Mouse (Mus musculus) frontal cortex, adult (tissue): ENCODE results near the gene Mr1.
"Not testable (repeated sequence)": the region's sequence is repeated elsewhere in the genome, so short reads cannot be mapped to it uniquely, and the experiment has no call there.

Source experiments
- ATAC-seq: cut with Nextera tagmentation; 2 replicates; pipeline ENCODE4 v1.9.2; 2017; ENCODE audit warnings: mild to moderate bottlenecking, moderate library complexity, mixed read lengths; ENCODE audit not compliant: low TSS enrichment

Gene Mr1

DNA sequence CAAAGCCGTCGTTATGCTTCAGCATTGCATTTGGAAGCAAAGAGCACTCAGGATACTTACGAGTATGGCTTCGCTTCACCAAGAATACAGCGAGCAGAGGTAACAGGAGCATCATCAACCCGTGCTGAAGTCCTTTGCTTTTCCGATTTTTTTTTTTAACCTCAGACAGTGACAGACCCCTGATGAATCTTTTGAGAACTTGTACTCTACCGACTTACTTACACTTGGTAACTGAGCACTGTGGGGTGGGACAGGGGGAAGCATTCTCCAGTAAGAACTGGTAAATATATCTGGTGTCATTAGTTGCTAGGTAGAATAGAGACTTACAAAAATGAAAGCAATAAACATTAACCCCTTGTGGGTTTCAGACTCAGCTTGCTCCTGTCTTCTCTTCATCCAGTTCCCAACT lies at the start of gene Mr1:
Mr1 (minus strand) TSS at position 243 of the 409 bp plus-strand sequence.
- peak; percentile 100 for ATAC-seq

DNA sequence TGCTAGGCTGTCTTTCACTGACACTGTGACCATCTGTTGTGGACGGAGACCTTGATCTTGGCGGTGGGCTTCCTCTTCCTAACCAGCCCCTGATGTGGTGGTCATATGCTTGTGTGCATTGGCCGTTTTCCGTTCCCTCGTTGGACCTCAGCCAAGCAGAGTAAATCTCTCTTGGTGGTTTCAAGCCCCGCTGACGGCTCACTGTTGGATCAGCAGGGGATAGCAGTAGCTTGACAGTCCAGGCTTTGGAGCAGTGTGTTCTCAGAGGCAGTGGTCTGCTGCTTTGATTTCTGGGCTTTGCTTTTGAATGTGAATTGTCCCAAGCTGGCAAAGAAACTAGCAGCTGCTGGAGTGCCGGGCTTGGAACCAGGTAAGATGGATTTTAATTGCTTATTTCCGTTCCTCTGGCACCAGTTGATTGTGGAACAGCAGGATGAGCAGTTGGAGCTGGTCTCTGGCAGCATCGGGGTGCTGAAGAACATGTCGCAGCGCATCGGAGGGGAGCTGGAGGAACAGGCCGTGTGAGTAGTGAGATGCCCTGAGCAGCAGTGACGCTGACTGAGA lies 46.3 kb upstream of the Mr1 start:
- ATAC-seq = peak; percentile 50

DNA sequence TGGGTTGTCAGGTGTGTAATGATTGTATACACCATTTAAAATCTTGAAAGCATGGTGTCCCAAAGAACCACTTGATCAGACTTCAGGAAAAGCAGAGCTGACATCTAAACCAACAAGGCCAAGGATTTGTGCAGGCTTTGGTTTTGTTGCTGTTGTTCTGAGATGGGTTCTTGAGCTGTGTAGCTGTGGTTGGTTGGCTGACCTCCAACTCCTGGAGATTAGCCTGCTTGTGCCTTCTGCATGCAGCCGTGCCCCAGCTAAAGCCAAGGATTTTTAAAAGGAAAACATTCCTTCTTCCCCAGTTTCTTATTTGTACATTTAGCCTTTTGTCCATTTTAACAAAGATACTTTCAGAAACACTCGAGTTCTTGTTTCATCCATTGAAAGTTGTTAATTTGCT lies 45.1 kb upstream of the Mr1 start:
- ATAC-seq = no peak

DNA sequence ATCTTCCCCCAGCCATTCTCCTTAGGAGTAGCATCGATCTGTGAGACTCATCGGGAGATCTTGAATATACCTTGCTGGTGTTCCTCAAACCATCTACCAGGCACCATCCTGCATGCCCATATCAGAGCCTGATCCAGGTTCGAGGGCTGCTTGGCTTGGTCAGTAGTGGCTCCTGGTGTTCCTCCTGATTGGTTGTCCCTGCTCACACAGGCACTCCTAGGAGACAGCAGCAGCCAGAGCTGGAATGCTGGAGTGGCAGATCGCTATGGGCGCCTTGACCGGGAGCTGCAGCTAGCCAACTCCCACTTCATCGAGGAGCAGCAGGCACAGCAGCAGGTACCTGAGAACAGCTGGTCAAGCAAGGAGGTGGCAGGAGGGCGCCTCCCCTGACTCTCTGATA lies 44.6 kb upstream of the Mr1 start:
- no peak for ATAC-seq

DNA sequence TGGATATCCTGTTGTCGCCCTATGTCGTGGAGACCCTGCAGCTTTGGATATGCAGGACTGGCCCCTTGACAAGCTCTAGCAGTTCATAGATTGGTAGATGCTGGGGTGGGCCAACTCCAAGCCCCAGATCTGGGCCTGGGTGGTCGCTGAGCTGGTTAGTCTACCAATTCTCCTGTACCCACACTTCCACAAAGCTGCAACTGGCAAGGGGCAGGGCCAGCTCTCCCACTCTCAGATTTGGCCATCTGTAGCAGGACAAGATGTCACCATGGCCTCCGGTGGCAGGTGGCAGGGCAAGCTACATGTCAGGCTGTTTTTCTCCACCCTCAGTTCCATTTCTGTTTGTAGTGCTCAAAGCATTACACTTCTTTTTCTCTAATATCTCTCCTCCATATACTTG lies 42.0 kb upstream of the Mr1 start:
- no peak for ATAC-seq

DNA sequence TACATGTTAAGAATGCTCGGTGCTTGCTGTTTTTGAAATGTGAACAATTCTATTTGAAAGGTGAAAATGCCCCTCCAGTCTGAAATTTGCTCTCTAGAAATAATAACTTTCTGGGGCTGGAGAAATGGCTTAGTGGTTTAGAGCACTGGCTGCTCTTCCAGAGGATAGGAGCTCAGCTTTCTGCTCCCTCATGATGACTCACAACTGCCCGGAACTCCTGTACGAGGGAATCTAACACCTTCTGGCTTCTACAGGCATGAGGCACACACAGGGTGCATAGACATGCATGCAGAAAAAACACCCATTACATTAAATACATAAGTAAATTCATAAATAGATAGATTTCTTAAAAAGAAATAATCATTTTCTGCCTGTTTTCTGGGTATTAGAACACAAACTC lies 37.6 kb upstream of the Mr1 start:
- no peak for ATAC-seq

DNA sequence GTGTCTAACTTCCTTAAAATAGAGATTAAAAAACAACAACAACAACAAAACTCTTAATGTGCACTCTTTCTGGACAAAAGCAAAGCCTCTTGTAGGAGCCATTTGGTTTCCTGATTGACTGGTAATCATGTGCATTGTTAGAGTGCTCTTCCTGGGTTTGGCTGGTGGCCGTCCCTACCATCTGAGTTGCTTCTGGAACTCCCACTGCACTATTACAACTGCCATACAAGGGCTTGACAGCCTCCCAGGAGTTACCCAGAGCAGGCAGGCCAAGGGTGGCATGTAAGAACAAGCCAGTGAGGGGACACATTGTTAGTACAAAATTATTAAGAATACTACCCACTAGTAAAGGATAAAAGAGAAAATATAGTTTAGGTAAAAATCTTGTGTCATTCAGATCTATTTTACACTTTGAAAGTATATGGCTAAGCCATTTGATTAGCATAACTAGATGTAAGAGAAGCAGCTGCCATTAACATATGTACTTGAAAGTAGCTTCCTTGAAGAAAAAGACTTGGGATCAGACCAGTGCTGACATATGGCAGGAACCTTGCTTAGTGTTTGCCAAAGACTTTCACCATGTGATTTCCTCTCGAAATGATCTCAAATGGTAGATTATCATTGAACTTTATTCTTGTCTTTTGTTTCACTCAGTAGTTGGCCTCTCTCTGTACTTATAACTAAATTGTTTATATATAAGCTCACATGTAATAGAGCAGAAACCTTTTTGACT lies 31.7 kb upstream of the Mr1 start:
- no peak for ATAC-seq

DNA sequence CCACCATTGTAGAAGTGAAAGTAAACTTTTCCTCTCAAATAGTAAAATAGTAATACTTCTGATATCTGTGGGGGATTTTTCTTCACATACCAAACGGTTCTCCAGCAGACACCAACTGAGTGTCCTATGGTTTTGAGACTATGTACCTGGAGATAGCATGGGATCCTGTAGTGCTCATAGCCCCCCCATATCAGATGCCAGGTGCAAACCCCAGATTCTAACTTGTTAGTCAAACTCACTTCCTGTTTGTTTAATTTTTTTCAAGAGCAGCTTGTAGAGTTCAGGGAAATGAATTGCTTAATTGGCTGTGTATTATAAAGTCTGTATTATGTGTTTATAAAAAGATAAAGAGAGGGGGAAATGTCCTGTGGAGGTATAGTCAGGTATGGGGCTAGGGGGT lies 27.8 kb upstream of the Mr1 start:
- no peak for ATAC-seq

DNA sequence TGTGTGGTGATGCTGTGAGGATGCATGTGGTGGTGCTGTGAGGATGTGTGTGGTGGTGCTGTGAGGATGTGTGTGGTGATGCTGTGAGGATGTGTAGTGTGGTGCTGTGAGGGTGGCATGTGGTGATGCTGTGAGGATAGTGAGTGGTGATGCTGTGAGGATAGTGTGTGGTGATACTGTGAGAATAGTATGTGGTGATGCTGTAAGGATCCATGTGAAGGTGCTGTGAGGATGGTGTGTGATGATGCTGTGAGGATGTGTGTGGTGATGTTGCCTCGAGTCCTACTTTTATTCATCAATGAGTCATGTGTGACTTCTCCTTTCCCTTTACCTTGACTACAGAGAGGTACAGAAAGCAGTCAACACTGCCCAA lies 27.0 kb upstream of the Mr1 start:
- not testable (repeated sequence) for ATAC-seq

DNA sequence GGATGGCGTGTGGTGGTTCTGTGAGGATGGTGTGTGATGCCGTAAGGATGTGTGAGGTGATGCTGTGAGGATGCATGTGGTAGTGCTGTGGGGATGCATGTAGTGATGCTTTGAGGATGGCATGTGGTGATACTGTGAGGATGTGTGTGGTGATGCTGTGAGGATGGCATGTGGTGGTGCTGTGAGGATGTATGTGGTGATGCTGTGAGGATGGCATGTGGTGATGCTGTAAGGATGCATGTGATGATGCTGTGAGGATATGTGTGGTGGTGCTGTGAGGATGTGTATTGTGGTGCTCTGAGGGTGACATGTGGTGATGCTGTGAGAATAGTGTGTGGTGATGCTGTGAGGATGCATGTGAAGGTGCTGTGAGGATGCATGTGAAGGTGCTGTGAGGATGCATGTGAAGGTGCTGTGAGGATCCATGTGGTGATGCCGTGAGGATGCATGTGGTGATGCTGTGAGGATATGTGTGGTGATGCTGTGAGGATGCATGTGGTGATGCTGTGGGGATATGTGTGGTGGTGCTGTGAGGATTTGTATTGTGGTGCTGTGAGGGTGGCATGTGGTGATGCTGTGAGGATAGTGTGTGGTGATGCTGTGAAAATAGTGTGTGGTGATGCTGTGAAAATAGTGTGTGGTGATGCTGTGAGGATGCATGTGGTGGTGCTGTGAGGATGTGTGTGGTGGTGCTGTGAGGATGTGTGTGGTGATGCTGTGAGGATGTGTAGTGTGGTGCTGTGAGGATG lies 26.5 kb upstream of the Mr1 start:
- ATAC-seq = no peak

DNA sequence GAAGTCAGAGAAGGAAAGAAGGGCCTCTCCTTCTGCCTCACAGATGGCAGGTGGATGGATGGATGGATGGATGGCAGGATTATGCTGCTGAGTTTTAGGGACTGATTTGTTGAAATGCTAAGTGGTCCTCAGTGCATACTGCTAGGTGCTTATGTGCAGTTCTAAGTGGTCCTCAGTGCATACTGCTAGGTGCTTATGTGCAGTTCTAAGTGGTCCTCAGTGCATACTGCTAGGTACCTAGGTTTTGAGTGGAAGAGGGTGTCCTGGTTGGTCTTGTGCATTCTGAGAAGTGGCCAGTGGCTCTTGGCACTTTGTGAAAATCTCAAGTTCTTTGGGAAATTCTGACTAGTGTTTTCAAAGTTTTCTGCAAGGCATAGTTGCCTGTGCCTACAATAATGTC lies 23.3 kb upstream of the Mr1 start:
- no peak for ATAC-seq

DNA sequence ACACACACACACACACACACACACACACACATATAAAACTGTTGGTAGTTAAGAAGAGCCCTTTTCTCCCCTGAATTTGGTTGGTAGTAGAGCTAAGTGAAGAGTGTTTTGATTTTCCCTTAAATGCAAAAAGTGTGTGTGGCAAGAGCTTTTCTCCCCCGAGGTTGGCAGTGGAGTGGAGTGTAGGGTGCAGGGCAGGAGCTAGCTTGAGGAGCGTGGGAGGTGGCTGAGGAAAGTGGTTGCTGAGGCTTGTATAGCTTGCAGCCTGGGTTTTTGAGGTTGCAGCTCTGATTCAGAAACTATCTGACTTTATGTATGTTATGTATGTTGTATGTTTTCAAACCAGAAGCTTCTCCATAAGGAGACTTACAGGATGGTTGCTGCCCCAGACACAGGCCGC lies 20.8 kb upstream of the Mr1 start:
- peak; percentile 85 for ATAC-seq

DNA sequence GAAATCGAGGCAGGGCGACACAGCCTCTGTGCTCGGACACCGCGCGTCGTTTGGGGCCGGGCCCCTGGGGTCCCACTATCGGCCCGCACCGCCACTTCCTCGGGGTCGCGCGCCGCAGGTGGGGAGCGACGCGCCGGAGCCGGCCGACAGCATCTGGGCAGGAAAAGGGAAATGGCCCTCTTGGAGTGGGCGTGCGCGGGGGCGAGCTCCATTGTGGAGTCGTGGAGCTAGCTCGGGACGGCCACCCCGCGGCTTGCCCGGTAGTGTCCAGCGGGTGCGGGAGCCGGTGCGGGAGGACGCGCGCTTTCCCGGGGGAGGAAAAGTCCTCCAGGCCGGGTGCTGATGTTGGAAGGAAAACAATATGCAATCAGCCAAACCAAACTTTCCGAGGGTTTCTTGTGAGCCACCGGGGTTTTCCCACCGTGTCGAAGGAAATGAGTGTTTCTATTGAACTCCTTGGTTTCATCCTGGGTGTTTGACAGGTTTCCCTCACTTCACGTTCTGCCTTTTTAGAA lies 12.4 kb upstream of the Mr1 start:
- ATAC-seq = peak; percentile 35

DNA sequence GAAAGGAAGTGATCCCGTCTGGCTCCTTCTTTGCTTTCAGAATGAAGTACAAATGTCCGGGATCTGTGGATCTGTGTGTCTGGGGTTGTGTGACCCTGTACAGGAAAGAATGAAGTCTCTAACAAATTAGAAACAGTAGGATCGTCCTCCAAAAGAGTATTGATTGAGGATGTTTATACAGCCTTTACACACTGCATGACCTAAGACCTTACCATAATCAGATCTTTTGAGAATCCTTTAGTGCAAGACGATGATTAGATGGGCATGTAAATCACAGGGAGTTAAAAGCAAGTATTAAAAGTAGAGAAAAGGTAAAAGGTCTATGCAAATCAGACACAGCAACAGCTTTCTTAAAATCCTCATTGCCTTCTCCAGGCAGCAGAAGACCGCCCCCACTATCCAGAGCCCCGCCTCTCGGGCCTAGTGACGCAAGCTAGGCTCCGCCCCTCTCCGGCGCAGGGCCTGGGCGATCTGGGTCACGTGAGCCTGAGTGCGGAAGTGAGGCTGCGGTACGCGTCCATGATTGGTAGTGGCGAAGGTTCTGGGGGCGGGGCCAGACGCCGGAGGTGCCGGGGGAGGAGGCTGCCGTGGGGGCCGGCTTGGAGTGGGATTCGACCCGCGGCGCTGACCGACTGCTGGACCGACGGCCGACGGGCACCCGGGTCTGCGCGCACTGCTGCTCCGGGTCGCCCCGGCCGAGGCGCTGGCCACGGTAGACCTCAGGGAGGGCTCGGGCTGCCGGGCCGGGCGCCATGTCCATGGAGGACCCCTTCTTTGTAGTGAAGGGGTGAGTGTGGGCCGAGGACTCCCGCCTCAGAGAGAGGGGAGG lies 11.7 kb upstream of the Mr1 start, which contains the start of gene Stx6:
Stx6 (plus strand) TSS at position 575 of the 829 bp plus-strand sequence.
- peak; percentile 97 for ATAC-seq

DNA sequence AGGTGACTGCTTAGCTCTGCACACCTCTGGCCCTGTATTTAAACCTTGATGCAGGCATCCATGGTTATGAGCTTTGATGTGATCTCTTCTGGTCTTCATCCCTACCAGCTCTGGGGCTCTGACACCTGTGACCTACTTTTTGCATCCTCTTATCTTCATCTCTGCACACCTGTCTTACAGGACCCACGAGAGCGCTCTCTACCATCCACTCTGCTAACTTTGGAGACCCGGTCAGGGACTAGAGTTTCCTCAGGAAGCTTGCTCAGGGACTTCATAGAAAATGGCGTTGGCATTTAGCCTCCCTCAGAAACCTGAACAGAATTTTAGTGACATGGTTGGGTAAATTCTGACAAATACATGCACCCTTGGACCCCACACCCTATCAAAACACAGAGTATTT lies 7.3 kb upstream of the Mr1 start:
- no peak for ATAC-seq

DNA sequence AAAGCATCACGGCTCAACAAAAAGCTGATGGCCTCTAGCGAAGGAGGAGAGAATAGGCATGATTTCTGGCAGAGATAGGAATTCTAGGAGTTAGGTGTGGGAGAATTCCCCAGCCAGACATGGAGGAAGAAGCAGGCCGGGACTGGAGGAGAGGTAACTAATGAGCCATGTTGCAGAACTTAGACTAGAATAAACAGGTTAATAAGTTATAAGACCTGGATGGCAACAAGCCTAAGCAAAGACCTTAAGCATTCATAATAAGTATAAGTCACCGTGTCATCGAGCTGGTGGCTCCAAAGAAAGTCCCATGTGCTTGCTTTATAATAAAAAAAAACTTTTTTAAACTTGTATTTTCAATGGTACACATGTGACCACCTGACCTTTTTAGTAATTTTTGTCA lies 4.2 kb upstream of the Mr1 start:
- no peak for ATAC-seq

DNA sequence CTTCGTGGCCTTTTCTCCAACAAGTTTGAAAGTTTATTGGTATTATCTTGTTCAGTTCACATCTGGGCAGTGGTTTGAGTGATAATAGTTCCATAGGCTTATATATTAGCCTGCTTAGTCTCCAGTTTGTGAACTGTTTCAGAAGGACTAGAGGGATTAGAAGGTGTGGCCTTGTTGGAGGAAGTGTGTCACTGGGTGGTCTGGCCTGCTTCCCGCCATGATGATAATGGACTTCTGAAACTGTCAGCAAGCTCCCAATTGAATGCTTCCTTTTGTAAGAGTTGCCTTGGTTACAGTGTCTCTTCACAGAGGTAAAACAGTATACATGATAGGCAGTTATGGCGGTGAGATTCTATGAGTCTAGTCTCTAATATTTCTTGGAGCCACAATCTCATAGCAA lies 2.8 kb upstream of the Mr1 start:
- no peak for ATAC-seq

DNA sequence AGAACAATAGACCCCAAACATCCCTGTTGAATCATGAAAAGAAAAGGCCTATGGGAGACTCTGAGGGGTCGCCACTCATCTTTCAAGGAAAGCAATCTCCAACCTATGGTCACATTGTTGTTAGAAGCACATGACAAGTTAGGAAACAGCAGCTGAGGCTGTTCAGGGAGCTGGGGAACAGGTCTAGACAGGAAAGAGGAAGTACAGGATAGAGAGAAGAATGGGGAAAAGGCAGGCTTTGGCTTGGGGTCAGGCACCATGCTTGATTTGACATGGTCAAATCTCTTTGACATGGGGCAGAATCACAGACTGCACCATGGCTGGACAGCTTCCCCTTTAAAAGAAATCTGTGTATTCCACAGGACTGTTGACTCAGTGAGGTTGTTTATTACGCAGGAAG lies 614 bp upstream of the Mr1 start:
- ATAC-seq = no peak

DNA sequence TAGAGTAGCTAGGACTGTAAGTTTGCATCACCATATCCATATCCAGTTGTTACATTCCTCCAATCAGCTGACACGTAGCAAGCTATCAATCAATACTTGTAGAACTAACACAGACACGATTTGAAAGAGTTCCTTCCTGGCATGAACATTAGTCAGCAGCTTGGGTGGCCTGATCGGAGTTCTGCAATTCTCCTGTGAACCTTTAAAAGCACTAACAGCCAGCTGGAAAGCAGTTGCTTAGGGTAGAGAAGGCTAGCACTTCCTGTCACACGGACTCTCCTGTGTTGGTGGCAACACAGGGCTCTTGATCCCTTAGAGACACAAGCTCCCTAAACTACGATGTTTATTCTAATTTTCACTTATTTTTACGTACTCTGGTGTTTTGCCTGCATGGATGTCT lies 994 bp downstream of the Mr1 start:
- no peak for ATAC-seq

DNA sequence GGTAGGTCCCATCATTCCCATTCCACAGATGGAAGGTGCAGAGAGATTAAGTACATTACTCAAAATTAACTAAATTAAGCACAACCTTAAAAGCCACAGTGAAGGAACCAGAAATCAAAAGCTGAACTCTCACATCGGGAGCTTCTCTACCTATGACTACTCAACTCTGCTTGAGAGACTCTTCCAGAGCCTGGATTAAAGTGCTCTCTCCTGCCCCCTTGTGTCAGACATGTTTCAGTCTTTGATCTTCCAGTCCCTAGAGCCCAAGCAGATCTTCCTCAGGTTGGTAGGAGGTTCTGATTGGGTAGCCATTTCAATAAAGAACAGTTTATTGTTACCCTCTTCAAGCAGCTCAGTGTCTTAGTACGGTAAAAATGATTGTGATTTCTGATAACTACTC lies 6.5 kb downstream of the Mr1 start:
- peak; percentile 90 for ATAC-seq

DNA sequence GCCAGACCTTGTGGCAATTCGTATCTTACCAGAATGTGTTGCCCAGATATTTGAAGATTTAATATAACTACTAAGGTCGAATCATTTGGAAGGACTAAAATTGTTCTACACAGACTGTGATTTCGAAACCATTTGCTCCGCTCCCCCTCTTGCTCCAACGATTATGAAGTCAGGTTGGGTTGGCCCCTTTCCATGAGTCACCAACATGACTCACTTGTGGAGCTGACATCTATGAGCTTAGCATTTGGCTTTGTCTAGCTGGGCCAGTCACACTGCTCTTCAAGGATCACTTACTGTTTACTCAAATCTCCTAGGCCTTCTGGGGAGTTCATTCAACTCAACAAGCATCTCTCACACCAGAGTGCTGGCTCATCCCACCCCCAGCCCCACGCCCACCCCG lies 7.8 kb downstream of the Mr1 start:
- ATAC-seq = no peak

DNA sequence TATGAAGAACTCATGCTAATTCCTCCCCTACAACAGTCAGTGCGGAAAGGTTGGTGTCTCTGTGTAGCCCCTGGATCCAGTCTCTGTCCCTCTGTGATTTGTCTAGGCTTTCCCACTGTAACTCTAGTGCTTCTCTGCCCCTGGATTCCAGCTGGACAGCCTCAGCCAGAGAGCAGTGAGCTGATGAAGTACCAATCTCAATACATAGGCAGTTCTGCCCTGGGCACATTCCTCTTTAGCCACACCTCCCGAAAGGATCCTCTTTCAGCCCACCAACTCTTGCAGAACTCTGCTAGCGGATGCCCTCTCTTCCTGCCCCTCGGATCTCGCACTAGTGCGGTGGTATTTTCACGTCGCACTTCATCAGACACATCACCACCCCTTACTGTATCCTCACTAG lies 11.7 kb downstream of the Mr1 start:
- ATAC-seq = no peak
